Mouse (Mus musculus) ES-Bruce4 (cell line): ENCODE measurements around the gene Slc44a1.

ENCODE experiments used
- CTCF ChIP-seq: IDR thresholded peaks from one replicate; pipeline ENCODE4 v1.8.1; 2011; ENCODE audit warnings: low read depth, low read length
- EP300 ChIP-seq: IDR thresholded peaks from 2 replicates; pipeline ENCODE4 v1.6.1; 2011; ENCODE audit warnings: low read depth, low read length; ENCODE audit not compliant: insufficient read depth
- POLR2A ChIP-seq: IDR thresholded peaks from one replicate; pipeline ENCODE4 v1.8.1; 2011; ENCODE audit warnings: low read length; ENCODE audit not compliant: insufficient read depth

DNA sequence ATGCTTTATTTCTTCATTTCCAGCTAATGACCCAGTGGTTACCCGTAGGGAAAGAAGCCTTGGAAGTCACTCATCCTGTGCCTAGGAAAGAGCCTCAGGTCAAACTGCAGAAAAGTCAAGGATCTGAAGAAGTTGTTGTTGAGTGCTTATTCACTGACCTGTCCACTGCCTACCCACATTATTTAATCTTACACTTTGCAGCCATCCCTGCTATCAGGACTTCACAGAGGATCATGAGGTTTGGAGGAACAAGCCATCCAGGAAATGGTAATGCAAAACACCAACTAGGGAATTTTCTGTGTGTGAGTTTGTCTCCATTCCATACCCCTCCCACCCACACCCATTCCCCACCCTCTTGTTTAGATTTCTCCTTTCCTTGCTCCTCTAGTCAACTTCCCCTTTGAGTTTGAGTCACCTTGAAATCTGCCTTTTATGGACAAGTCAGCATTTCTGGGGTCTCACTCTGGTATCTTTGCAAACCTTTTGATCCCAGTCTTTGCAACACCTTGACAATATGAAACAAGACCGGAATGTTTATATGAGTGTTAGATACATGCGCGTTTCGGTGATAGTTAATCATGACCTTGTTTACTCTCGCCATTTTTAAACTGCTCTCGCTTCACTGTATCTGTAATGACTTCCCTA is 1.3 kb upstream of the Slc44a1 start:
- TF ChIP-seq EP300 = 0 out of 2 replicates have a peak, but pooled peaks have one; percentile 13
- no peak for TF ChIP-seq CTCF
- no peak for TF ChIP-seq POLR2A
